Mouse (Mus musculus) G1E (cell line): Measurements from ENCODE around the gene AU022252.

ENCODE experiments used
- CTCF ChIP-seq: IDR thresholded peaks from 2 replicates; pipeline ENCODE4 v1.5.1; 2012; ENCODE audit warnings: low read depth, low read length, inconsistent platforms, mixed read lengths
- GATA1 ChIP-seq: IDR thresholded peaks from 2 replicates; pipeline ENCODE4 v1.6.1; 2012; ENCODE audit warnings: borderline replicate concordance, low read length, inconsistent platforms, mixed read lengths
- GATA2 ChIP-seq: IDR thresholded peaks from 2 replicates; pipeline ENCODE4 v1.6.1; 2012; ENCODE audit warnings: low read depth, low read length, inconsistent platforms, borderline replicate concordance
- POLR2AphosphoS5 ChIP-seq: IDR thresholded peaks from 2 replicates; pipeline ENCODE4 v1.6.1; 2012; ENCODE audit warnings: low read depth, low read length, inconsistent platforms; ENCODE audit not compliant: insufficient replicate concordance
- TAL1 ChIP-seq: conservative IDR thresholded peaks from 2 replicates; pipeline ENCODE4 v1.6.1; 2012; ENCODE audit warnings: low read depth, low read length, inconsistent platforms, mixed read lengths

DNA sequence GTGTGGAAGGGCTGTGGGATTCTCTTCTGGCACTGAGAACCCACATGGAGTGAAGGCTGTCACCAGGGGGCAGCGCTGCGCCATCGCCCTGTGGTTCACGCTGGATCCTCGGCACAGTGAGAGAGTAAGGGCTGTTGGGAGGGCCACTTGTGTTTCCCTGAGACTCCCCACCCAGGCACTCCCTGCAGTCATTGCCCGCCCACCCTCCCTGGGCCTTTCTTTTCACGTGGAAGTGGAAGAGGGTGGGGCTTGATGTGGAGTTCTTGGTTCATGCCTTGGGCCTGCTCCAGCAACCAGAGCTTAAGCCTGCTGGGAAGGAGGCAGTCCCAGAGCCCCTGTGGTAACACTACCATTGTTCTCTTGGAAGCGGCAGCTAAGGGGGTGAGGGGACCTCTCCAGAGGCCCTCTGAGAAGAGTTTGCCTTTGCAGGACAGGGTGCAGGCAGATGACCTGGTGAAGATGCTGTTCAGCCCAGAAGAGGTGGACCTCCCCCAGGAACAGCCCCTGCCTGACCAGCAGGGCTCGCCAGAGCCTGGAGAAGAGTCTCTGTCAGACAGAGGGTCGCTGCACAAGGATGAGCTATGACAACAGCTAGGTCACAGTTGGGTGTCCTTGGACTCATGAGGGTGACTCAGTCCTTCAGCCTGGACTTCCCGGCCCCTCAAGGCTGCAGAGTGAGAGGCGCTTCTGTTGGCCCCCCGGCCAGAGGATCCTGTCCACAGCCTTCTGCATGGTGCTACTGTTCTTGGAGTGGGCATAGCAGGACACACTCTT lies 15.1 kb upstream of the AU022252 start:
- 0 out of 2 replicates have a peak, but pooled peaks have one; percentile 9 for TF ChIP-seq CTCF
- no peak for TF ChIP-seq GATA1
- no peak for TF ChIP-seq POLR2AphosphoS5
- TF ChIP-seq TAL1, result no peak
- no peak for TF ChIP-seq GATA2
